Mouse (Mus musculus): ENCODE results near the gene Ezh1. TPM values are rescaled to one million over a fixed set of nuclear protein-coding genes. Genes with fewer than 3 reads are reported as not detected.

The Ezh1 gene
- polyA plus RNA-seq, 1 experiment from 2014 or later = 16.9 TPM

- Histone ChIP-seq H3K4me1 (peaks cover 31% of the 10 kb centered on the region), H3K27ac (peak within 1 kb of the TSS; percentile 66), H3K27me3 (peaks cover 23% of the 10 kb centered on the region), H3K9ac (peak within 1 kb of the TSS; percentile 85), H3K36me3 (no peaks in the 10 kb centered on the region), H3K4me3 (peak within 1 kb of the TSS; percentile 66), H3K4me2 (peak within 1 kb of the TSS; percentile 97), H3K9me3 (no peaks in the 10 kb centered on the region)
- under 1% methylated on average over 62 of the region's 63 CpGs for WGBS
- peak; percentile 69; the same call in 1 of the 2 replicates for ATAC-seq (ENCODE audit: insufficient number of reproducible peaks, insufficient read depth, low FRiP score, low TSS enrichment, low read depth)
Measured at GRCm38 (mm10) chr11:101245855-101246701, 19.8 kb upstream of the Ezh1 start, which contains the start of gene Ramp2. Ramp2 (plus strand) TSS chr11:101246028.

- 13% methylated on average over 4 of the region's 4 CpGs for WGBS
- no peak overlapping the region; the same call in 1 of the 2 replicates for H3K4me3 ChIP-seq
- no peak overlapping the region for H3K27ac ChIP-seq
Measured at GRCm38 (mm10) chr11:101245071-101245470, 18.8 kb upstream of the Ezh1 start.

GRCm38 (mm10) chr11:101238071-101238647 lies 11.9 kb upstream of the Ezh1 start:
- H3K4me3 ChIP-seq = no peak overlapping the region
- peak overlapping the region; percentile 87 for H3K27ac ChIP-seq
- H3K36me3 ChIP-seq = no peaks in the 10 kb centered on the region
- no peaks in the 10 kb centered on the region for H3K9me3 ChIP-seq
- 0 out of 2 replicates have a peak overlapping the region, but pooled peaks have one; percentile 36 for H3K9ac ChIP-seq
- peaks cover 14% of the 10 kb centered on the region for H3K4me1 ChIP-seq
- H3K4me2 ChIP-seq = peak overlapping the region; percentile 30; the same call in 1 of the 2 replicates
- no peaks in the 10 kb centered on the region for H3K27me3 ChIP-seq
- ATAC-seq (ENCODE audit: insufficient number of reproducible peaks, insufficient read depth, low FRiP score, low TSS enrichment, low read depth) = no peak
- 17% methylated on average over 5 of the region's 5 CpGs for WGBS

More at GRCm38 (mm10) chr11:101245071-101245470, 18.8 kb upstream of the Ezh1 start:
- Histone ChIP-seq H3K4me2 (peak overlapping the region; percentile 97), H3K36me3 (no peaks in the 10 kb centered on the region), H3K4me1 (peaks cover 31% of the 10 kb centered on the region), H3K27me3 (peaks cover 23% of the 10 kb centered on the region), H3K9me3 (no peaks in the 10 kb centered on the region), H3K9ac (no peak overlapping the region)
- no peak for ATAC-seq (ENCODE audit: insufficient number of reproducible peaks, insufficient read depth, low FRiP score, low TSS enrichment, low read depth)

GRCm38 (mm10) chr11:101236782-101237181 lies 10.5 kb upstream of the Ezh1 start:
- Histone ChIP-seq H3K4me3 (no peak overlapping the region), H3K9me3 (no peaks in the 10 kb centered on the region), H3K36me3 (no peaks in the 10 kb centered on the region), H3K9ac (no peak overlapping the region), H3K27ac (no peak overlapping the region), H3K4me2 (no peak overlapping the region), H3K27me3 (no peaks in the 10 kb centered on the region), H3K4me1 (peaks cover 20% of the 10 kb centered on the region)
- 90% methylated on average over 5 of the region's 5 CpGs for WGBS
- ATAC-seq (ENCODE audit: insufficient number of reproducible peaks, insufficient read depth, low FRiP score, low TSS enrichment, low read depth) = no peak

GRCm38 (mm10) chr11:101235429-101235828 lies 9.2 kb upstream of the Ezh1 start:
- Histone ChIP-seq H3K4me2 (no peak overlapping the region), H3K9me3 (no peaks in the 10 kb centered on the region), H3K27me3 (no peaks in the 10 kb centered on the region), H3K27ac (no peak overlapping the region), H3K36me3 (no peaks in the 10 kb centered on the region), H3K9ac (no peak overlapping the region), H3K4me1 (peaks cover 34% of the 10 kb centered on the region), H3K4me3 (no peak overlapping the region)
- no peak for ATAC-seq (ENCODE audit: insufficient number of reproducible peaks, insufficient read depth, low FRiP score, low TSS enrichment, low read depth)

GRCm38 (mm10) chr11:101234124-101234523 lies 7.9 kb upstream of the Ezh1 start:
- Histone ChIP-seq H3K9ac (no peak overlapping the region), H3K4me2 (no peak overlapping the region), H3K4me3 (no peak overlapping the region), H3K36me3 (no peaks in the 10 kb centered on the region), H3K4me1 (peaks cover 47% of the 10 kb centered on the region), H3K27ac (no peak overlapping the region), H3K9me3 (no peaks in the 10 kb centered on the region), H3K27me3 (no peaks in the 10 kb centered on the region)
- ATAC-seq (ENCODE audit: insufficient number of reproducible peaks, insufficient read depth, low FRiP score, low TSS enrichment, low read depth) = no peak

- H3K27me3 ChIP-seq = no peaks in the 10 kb centered on the region
- 96% methylated on average over 1 of the region's 1 CpGs for WGBS
- no peak overlapping the region for H3K9ac ChIP-seq
- H3K27ac ChIP-seq = no peak overlapping the region
- no peak for ATAC-seq (ENCODE audit: insufficient number of reproducible peaks, insufficient read depth, low FRiP score, low TSS enrichment, low read depth)
- no peak overlapping the region for H3K4me3 ChIP-seq
- H3K4me1 ChIP-seq = peaks cover 47% of the 10 kb centered on the region
- no peak overlapping the region for H3K4me2 ChIP-seq
- no peaks in the 10 kb centered on the region for H3K36me3 ChIP-seq
- no peaks in the 10 kb centered on the region for H3K9me3 ChIP-seq
Measured at GRCm38 (mm10) chr11:101233240-101233639, 7.0 kb upstream of the Ezh1 start.

- Histone ChIP-seq H3K9ac (no peak overlapping the region), H3K9me3 (no peaks in the 10 kb centered on the region), H3K4me1 (peaks cover 36% of the 10 kb centered on the region), H3K4me3 (0 out of 2 replicates have a peak overlapping the region, but pooled peaks have one; percentile 8), H3K4me2 (peak overlapping the region; percentile 46), H3K27me3 (no peaks in the 10 kb centered on the region), H3K27ac (peak overlapping the region; percentile 85), H3K36me3 (no peaks in the 10 kb centered on the region)
- ATAC-seq (ENCODE audit: insufficient number of reproducible peaks, insufficient read depth, low FRiP score, low TSS enrichment, low read depth) = no peak
- WGBS = 49% methylated on average over 6 of the region's 6 CpGs
Measured at GRCm38 (mm10) chr11:101232010-101232839, 6.0 kb upstream of the Ezh1 start.

GRCm38 (mm10) chr11:101230991-101231871 lies 5.0 kb upstream of the Ezh1 start:
- Histone ChIP-seq H3K4me2 (peak overlapping the region; percentile 46), H3K9me3 (no peaks in the 10 kb centered on the region), H3K4me3 (peak overlapping the region; percentile 8; the same call in 1 of the 2 replicates), H3K27me3 (no peaks in the 10 kb centered on the region), H3K36me3 (no peaks in the 10 kb centered on the region), H3K9ac (peak overlapping the region; percentile 41; the same call in 1 of the 2 replicates), H3K4me1 (peaks cover 36% of the 10 kb centered on the region), H3K27ac (peak overlapping the region; percentile 85)
- ATAC-seq (ENCODE audit: insufficient number of reproducible peaks, insufficient read depth, low FRiP score, low TSS enrichment, low read depth) = no peak
- WGBS = 5% methylated on average over 18 of the region's 18 CpGs

- Histone ChIP-seq H3K4me1 (peaks cover 39% of the 10 kb centered on the region), H3K27ac (peak overlapping the region; percentile 85), H3K36me3 (no peaks in the 10 kb centered on the region), H3K27me3 (no peaks in the 10 kb centered on the region), H3K4me3 (no peak overlapping the region), H3K4me2 (peak overlapping the region; percentile 46), H3K9ac (peak overlapping the region; percentile 41; the same call in 1 of the 2 replicates), H3K9me3 (no peaks in the 10 kb centered on the region)
- WGBS = 15% methylated on average over 5 of the region's 5 CpGs
- no peak for ATAC-seq (ENCODE audit: insufficient number of reproducible peaks, insufficient read depth, low FRiP score, low TSS enrichment, low read depth)
Measured at GRCm38 (mm10) chr11:101230526-101230925, 4.3 kb upstream of the Ezh1 start.
